Mouse (Mus musculus) cerebellum, adult 11 months (tissue): Measurements from ENCODE around the gene Hoxd8.

ENCODE experiments used
- DNase-seq: peaks from one replicate; pipeline ENCODE4 v3.0.0; 2022

The Hoxd8 gene

GRCm38 (mm10) chr2:74704393-74704998 lies at the start of gene Hoxd8:
Gene Hoxd8 (plus strand): TSS chr2:74704615.
- no peak for DNase-seq

- DNase-seq = no peak
Measured at GRCm38 (mm10) chr2:74654743-74655419, 49.5 kb upstream of the Hoxd8 start.

- no peak for DNase-seq
Measured at GRCm38 (mm10) chr2:74655420-74655781, 49.0 kb upstream of the Hoxd8 start.

GRCm38 (mm10) chr2:74655821-74656631 lies 48.4 kb upstream of the Hoxd8 start:
- DNase-seq = no peak

- DNase-seq = no peak
Measured at GRCm38 (mm10) chr2:74656632-74657021, 47.8 kb upstream of the Hoxd8 start.

- no peak for DNase-seq
Measured at GRCm38 (mm10) chr2:74657251-74658023, 47.0 kb upstream of the Hoxd8 start.

- DNase-seq = no peak
Measured at GRCm38 (mm10) chr2:74658024-74658666, 46.3 kb upstream of the Hoxd8 start.

- no peak for DNase-seq
Measured at GRCm38 (mm10) chr2:74658667-74659371, 45.6 kb upstream of the Hoxd8 start.

GRCm38 (mm10) chr2:74659507-74660005 lies 44.9 kb upstream of the Hoxd8 start, which contains the start of gene Evx2:
Gene Evx2 (minus strand): TSS chr2:74659557.
- DNase-seq = no peak

- no peak for DNase-seq
Measured at GRCm38 (mm10) chr2:74660421-74661375, 43.7 kb upstream of the Hoxd8 start.

- no peak for DNase-seq
Measured at GRCm38 (mm10) chr2:74661685-74662084, 42.7 kb upstream of the Hoxd8 start.

- no peak for DNase-seq
Measured at GRCm38 (mm10) chr2:74663291-74663925, 41.0 kb upstream of the Hoxd8 start.

- no peak for DNase-seq
Measured at GRCm38 (mm10) chr2:74666411-74666810, 38.0 kb upstream of the Hoxd8 start.

- no peak for DNase-seq
Measured at GRCm38 (mm10) chr2:74667191-74667841, 37.1 kb upstream of the Hoxd8 start.

GRCm38 (mm10) chr2:74667842-74668357 lies 36.5 kb upstream of the Hoxd8 start, which contains the start of gene Hoxd13:
Gene Hoxd13 (plus strand): TSS chr2:74668310.
- no peak for DNase-seq

GRCm38 (mm10) chr2:74668370-74669229 lies 35.8 kb upstream of the Hoxd8 start:
- DNase-seq = no peak

- no peak for DNase-seq
Measured at GRCm38 (mm10) chr2:74669230-74669578, 35.2 kb upstream of the Hoxd8 start.

GRCm38 (mm10) chr2:74669650-74670235 lies 34.7 kb upstream of the Hoxd8 start:
- no peak for DNase-seq
